Mouse (Mus musculus) adrenal gland, postnatal 10 days (tissue): Measurements from ENCODE around the gene 0610010K14Rik. TPM values are rescaled to one million over a fixed set of nuclear protein-coding genes. Genes with fewer than 3 reads are reported as not detected.

Experiments
- DNase-seq: peaks from one replicate; pipeline ENCODE4 v3.0.0; 2021; ENCODE audit warnings: mixed read lengths
- long read RNA-seq, 2 experiments: library from polyadenylated mRNA; stranded (forward); transcript quantifications; one replicate each; pipeline ENCODE4 v2.0.0; 2021
- total RNA-seq, 2 experiments: library from RNA; stranded (reverse); gene quantifications; 2 replicates each; pipeline ENCODE4 v1.2.3; 2021

Gene 0610010K14Rik
- total RNA-seq: 10 to 100 TPM; 58.6 to 62.3 TPM
- long read RNA-seq, experiment 1, transcript 0610010K14Rik-202 (5 exons, 779 nt): major isoform, 15 of 53 reads
- long read RNA-seq, experiment 1, transcript 0610010K14Rik-208 (6 exons, 880 nt): minor isoform, 7 of 53 reads
- long read RNA-seq, experiment 1, transcript 0610010K14Rik-206 (6 exons, 576 nt): minor isoform, 10 of 53 reads
- long read RNA-seq, experiment 1, transcript 0610010K14Rik-203 (4 exons, 545 nt): minor isoform, 5 of 53 reads
- long read RNA-seq, experiment 1, partial matches to known transcripts: 3 of 53 reads
- long read RNA-seq, experiment 1, other reads (novel, unspliced or antisense): 11 of 53 reads
- long read RNA-seq, experiment 2, transcript 0610010K14Rik-206 (6 exons, 576 nt): minor isoform, 6 of 44 reads
- long read RNA-seq, experiment 2, transcript 0610010K14Rik-202 (5 exons, 779 nt): major isoform, 8 of 44 reads
- long read RNA-seq, experiment 2, transcript 0610010K14Rik-208 (6 exons, 880 nt): minor isoform, 7 of 44 reads
- long read RNA-seq, experiment 2, partial matches to known transcripts: 3 of 44 reads
- long read RNA-seq, experiment 2, other reads (novel, unspliced or antisense): 11 of 44 reads

- DNase-seq: peak; percentile 99
Measured at GRCm38 (mm10) chr11:70237457-70238167, at the start of gene 0610010K14Rik. TSS of gene 0610010K14Rik (minus strand) at chr11:70237914.

DNA sequence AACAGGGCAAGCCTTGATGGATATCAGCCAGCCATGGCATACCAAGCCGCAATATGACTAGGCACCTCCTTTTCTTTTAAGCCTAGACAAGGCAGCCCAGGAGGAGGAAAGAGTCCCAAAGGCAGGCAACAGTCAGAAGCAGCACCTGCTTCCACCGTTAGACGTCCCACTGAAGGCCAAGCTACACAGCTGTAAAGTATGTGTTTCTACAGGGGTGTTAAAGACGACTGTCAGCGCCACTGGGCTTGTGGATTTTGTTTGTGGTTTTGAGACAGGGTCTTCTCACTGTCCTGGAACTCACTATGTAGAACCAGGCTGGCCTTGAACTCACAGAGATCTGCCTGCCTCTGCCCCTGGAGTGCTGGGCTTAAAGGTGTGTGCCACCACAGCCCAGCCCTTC lies 48.0 kb upstream of the 0610010K14Rik start:
- no peak for DNase-seq

DNA sequence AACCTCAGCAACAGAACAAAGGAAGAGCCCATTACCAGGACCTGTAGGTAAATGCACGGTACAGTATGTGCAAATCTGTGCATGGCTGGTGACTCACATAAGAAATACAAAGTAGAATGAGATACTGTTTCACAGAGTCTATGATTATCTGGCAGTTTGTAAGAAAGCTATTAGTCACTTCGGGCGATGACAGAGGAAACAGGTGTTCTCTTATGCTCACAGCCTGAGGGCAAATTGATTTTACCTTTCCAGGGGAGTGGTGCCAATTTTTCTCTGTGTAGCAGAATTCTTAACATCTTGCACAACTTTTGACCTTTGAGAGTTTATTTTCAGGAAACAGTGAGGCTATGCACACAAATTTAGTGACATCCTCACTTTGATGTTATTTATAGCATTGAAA lies 47.0 kb upstream of the 0610010K14Rik start:
- DNase-seq: no peak

GRCm38 (mm10) chr11:70283666-70284065 lies 46.0 kb upstream of the 0610010K14Rik start:
- no peak for DNase-seq

- DNase-seq: peak; percentile 25
Measured at GRCm38 (mm10) chr11:70280441-70280840, 42.7 kb upstream of the 0610010K14Rik start.

- no peak for DNase-seq
Measured at GRCm38 (mm10) chr11:70278961-70279360, 41.2 kb upstream of the 0610010K14Rik start.

GRCm38 (mm10) chr11:70271641-70272040 lies 33.9 kb upstream of the 0610010K14Rik start:
- no peak for DNase-seq

DNA sequence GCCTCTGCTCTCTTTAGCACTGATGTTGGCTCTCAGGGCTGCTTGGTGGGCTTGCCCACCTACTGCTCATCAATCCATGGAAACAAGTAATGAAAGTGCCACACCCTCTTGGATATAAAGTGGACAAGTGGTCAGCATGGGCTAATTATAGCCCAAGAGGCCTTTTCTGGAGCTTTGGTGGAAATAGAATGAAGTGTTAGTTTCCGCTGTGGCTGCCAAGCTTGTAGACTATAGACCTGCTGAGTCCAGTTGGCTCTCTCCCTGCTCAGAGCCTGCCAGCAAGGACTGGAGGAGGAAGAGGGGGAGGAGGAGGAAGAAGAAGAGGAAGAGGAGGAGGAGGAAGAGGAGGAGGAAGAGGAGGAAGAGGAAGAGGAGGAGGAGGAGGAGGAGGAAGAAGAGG lies 28.7 kb upstream of the 0610010K14Rik start:
- DNase-seq: peak; percentile 24

- DNase-seq: no peak
Measured at GRCm38 (mm10) chr11:70265819-70266218, 28.1 kb upstream of the 0610010K14Rik start.

DNA sequence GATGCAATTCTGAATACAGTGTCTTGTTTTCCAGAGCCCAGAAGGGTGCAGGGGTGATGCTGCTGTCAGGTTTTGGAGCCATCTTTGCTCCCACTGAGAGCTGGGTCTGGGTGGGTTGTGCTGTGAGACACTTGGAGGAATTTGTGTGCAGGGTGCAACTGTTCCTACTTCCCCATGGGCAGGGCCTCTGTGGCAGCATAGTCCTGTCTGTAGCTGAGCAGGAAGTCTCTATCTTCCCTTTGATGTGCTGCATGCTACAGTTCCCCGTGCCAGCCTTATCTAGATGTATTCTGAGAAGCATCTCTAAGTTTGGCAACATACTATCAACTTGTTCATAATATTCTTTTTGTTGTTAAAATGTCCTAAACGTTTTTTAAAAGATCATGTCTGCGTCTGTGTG lies 27.5 kb upstream of the 0610010K14Rik start:
- no peak for DNase-seq

- no peak for DNase-seq
Measured at GRCm38 (mm10) chr11:70259035-70259434, 21.3 kb upstream of the 0610010K14Rik start.

DNA sequence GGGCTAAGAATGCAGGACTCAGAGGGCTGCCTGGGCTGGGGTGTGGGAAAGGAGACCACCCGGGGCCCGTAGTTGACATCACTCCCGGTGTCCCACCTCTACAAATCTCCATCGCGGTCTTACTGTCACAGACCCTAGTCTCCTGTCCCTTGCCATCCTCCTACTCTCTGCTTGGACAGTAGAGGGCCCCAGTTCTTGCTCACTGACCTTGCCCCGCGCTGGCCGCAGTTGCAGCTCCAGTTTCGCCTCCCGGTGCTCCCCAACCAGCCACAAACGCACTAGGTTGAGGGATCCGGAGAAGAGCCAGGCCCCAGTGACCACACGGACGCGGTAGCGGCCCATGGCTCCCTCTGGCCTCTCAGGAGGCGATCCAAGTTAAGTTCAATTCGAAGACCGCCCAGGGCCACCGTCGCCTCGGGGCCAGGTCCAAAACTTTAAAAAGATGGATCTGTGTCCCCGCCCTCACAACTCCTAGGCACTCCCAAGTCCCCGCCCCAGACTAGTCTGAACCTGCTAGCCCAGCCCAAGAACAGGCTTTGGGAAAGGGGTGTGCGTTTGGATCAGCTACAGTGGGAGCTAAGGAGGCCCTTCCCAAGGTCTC lies 17.3 kb upstream of the 0610010K14Rik start, which contains the start of gene Alox12:
TSS of gene Alox12 (minus strand) at position 423 of the 601 bp plus-strand sequence.
- DNase-seq: peak; percentile 70

GRCm38 (mm10) chr11:70254337-70254736 lies 16.6 kb upstream of the 0610010K14Rik start:
- DNase-seq: peak; percentile 3

GRCm38 (mm10) chr11:70251853-70252252 lies 14.1 kb upstream of the 0610010K14Rik start:
- no peak for DNase-seq

- no peak for DNase-seq
Measured at GRCm38 (mm10) chr11:70250150-70250549, 12.4 kb upstream of the 0610010K14Rik start.

GRCm38 (mm10) chr11:70247136-70247845 lies 9.6 kb upstream of the 0610010K14Rik start:
- DNase-seq: peak; percentile 88

DNA sequence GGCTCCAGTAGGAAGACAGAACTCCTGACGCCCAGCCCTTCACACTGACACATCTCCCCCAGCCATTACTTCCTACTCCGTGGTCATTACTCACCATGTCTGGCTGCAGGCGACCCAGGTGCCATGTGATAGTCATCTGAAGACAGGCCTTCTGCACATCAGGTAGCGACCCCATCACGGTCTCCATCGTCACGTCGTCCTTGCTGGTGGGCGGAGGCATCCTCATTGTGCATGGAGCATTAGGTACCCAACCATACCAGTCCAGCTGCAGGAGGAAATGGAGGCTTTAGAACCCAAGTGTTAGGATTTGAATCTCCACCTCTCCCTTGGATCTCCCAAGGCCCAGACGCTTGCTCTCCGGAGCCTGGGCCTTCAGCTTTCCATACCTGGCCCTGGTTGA lies 4.9 kb upstream of the 0610010K14Rik start:
- DNase-seq: no peak

GRCm38 (mm10) chr11:70239541-70240279 lies 2.0 kb upstream of the 0610010K14Rik start, which contains the start of the genes Gm21988 and Rnasek:
TSS of gene Gm21988 (minus strand) at chr11:70239830.
TSS of gene Rnasek (minus strand) at chr11:70239842.
- DNase-seq: peak; percentile 83

DNA sequence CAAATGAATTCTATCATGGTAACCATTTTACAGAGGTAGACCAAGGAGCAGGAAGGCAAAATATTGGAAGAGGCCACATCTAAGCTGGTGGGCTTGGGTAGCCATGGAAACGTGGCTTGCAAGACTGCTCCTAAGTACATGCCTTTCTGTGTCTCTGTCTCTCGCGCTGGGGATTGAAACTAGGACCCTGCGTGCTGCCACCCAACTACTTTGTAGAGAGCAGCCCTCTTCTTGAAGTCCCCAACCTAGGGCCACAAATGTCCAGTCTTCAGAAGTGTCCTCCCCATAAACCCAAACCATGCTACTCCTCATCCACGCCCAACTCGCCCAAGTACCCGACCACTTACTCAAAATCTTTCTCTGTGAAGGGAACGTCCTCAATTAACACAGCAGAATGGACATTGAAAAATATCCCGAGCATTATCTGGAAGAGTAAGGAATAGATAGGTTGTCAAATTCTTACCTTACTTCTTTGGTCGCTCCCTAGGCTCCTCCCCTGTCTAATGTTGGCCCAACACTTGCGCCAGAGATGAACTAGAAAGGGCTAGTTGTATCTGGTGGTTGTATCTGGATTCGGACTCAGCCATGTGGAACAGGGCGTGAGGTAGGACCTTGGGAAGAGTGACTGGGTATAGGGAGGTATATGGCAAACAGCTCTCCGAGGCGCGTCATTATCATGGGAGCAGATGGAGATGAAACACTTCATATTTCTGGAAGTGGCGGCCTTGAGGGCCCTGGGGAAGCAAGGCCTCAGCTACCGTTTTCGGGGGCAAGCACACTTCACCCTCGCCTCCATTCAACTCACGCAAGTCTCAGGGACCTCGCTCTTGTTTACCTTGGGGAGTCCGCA lies 1.1 kb upstream of the 0610010K14Rik start:
- peak; percentile 36 for DNase-seq

- no peak for DNase-seq
Measured at GRCm38 (mm10) chr11:70236717-70237116, 997 bp downstream of the 0610010K14Rik start.
